Mouse (Mus musculus): ENCODE results near the gene Clec16a. TPM values are rescaled to one million over a fixed set of nuclear protein-coding genes. Genes with fewer than 3 reads are reported as not detected.

Gene Clec16a
- total and polyA plus RNA-seq, 3 experiments, result 20.0 to 24.2 (median 20.5) TPM

DNA sequence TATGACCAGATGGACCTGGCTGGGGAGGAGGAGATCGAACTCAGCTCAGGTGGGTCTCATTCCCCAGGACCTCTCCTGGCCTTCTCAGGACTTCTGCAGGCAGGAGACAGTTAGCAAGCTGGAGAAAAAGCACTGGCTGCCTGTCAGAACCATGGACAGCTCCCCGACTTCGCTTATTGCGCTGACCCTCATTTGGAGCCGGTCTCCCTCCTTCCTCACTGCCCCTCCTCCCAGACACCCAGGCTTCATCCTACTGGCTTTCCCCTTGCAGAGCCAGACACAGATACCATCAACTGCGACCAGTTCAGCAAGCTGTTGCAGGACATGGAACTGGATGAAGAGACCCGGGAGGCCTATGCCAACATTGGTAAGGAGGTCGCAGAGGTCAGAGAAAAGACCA is 43.3 kb upstream of the Clec16a start:
- no peak overlapping the region for H3K27ac ChIP-seq (ENCODE audit: insufficient read depth, low read depth)
- in situ Hi-C loops (cut with MboI; ENCODE audit: low pct_ligation_motif_present, low pct_unique_long_range_greater_than_20kb, low sequenced_read_pairs), result no loop called here
- H3K36me3 ChIP-seq (replicated peaks in 1 of 2; ENCODE audit: control insufficient read depth in 1 of 2, insufficient read depth in 1 of 2, low read length in 1 of 2), result peaks cover 40 to 91% of the 10 kb centered on the region in 2 experiments
- H3K4me2 ChIP-seq (ENCODE audit: insufficient read depth, low read depth, poor library complexity, severe bottlenecking), result no peak overlapping the region
- no peak overlapping the region for H3K9ac ChIP-seq (ENCODE audit: insufficient read depth, low read depth)
- no peaks in the 10 kb centered on the region for H3K79me2 ChIP-seq (replicated peaks; ENCODE audit: control insufficient read depth, extremely low read depth, insufficient read depth, poor library complexity, severe bottlenecking)
- H3K9me3 ChIP-seq (replicated peaks; ENCODE audit: low read length), result no peaks in the 10 kb centered on the region
- no peaks in the 10 kb centered on the region for H3K27me3 ChIP-seq (replicated peaks)
- no peak for DNase-seq (ENCODE audit: extremely low read depth)
- TF ChIP-seq TBP (conservative IDR thresholded peaks at IDR 0.05; ENCODE audit: low read depth, low read length), result no peak
- TF ChIP-seq USF2 (conservative IDR thresholded peaks at IDR 0.05; ENCODE audit: low read depth, low read length), result no peak
- no peak for TF ChIP-seq MAZ (IDR thresholded peaks at IDR 0.05; ENCODE audit: low read depth, low read length)
- no peak for TF ChIP-seq JUN (IDR thresholded peaks at IDR 0.05; ENCODE audit: insufficient read depth, low read depth, low read length)
- TF ChIP-seq EP300 (IDR thresholded peaks at IDR 0.05; ENCODE audit: low read length), result no peak
- dilution Hi-C loops (cut with MboI; ENCODE audit: extremely low pct_ligation_motif_present, extremely low pct_unique_long_range_greater_than_20kb, low sequenced_read_pairs), result no loop called here
- peaks cover 23 to 83% of the 10 kb centered on the region in 2 experiments for H3K4me1 ChIP-seq (ENCODE audit: control insufficient read depth in 1 of 2, insufficient read depth in 2 of 2)
- H3K4me3 ChIP-seq (replicated peaks in 1 of 3; ENCODE audit: low read depth in 2 of 3, low read length in 2 of 3, poor library complexity in 1 of 3), result no peak overlapping the region

GRCm38 (mm10) chr16:10503058-10503457 is 42.1 kb upstream of the Clec16a start:
- dilution Hi-C loops (cut with MboI; ENCODE audit: extremely low pct_ligation_motif_present, extremely low pct_unique_long_range_greater_than_20kb, low sequenced_read_pairs), result no loop called here
- H3K36me3 ChIP-seq (replicated peaks in 1 of 2; ENCODE audit: control insufficient read depth in 1 of 2, insufficient read depth in 1 of 2, low read length in 1 of 2), result peaks cover 46 to 98% of the 10 kb centered on the region in 2 experiments

GRCm38 (mm10) chr16:10507445-10507844 is 37.7 kb upstream of the Clec16a start:
- dilution Hi-C loops (cut with MboI; ENCODE audit: extremely low pct_ligation_motif_present, extremely low pct_unique_long_range_greater_than_20kb, low sequenced_read_pairs) (no loop called here), in situ Hi-C loops (cut with MboI; ENCODE audit: low pct_ligation_motif_present, low pct_unique_long_range_greater_than_20kb, low sequenced_read_pairs) (no loop called here)
- no peaks in the 10 kb centered on the region for H3K79me2 ChIP-seq (replicated peaks; ENCODE audit: control insufficient read depth, extremely low read depth, insufficient read depth, poor library complexity, severe bottlenecking)
- H3K4me1 ChIP-seq (ENCODE audit: control insufficient read depth in 1 of 2, insufficient read depth in 2 of 2), result peaks cover 10 to 89% of the 10 kb centered on the region in 2 experiments
- no peaks in the 10 kb centered on the region for H3K9me3 ChIP-seq (replicated peaks; ENCODE audit: low read length)
- H3K36me3 ChIP-seq (replicated peaks in 1 of 2; ENCODE audit: control insufficient read depth in 1 of 2, insufficient read depth in 1 of 2, low read length in 1 of 2), result peaks cover 71 to 100% of the 10 kb centered on the region in 2 experiments
- H3K4me2 ChIP-seq (ENCODE audit: insufficient read depth, low read depth, poor library complexity, severe bottlenecking), result no peak overlapping the region
- no peaks in the 10 kb centered on the region for H3K27me3 ChIP-seq (replicated peaks)
- TF ChIP-seq JUND (conservative IDR thresholded peaks at IDR 0.05; ENCODE audit: low read depth, low read length) (no peak), MAX (IDR thresholded peaks at IDR 0.05; ENCODE audit: low read length) (no peak), NELFE (IDR thresholded peaks at IDR 0.05; ENCODE audit: low read depth, low read length) (no peak), EP300 (IDR thresholded peaks at IDR 0.05; ENCODE audit: low read length) (no peak), TCF12 (IDR thresholded peaks at IDR 0.05; ENCODE audit: low read depth, low read length) (no peak), SMC3 (IDR thresholded peaks at IDR 0.05; ENCODE audit: low read depth, low read length) (no peak), MAZ (IDR thresholded peaks at IDR 0.05; ENCODE audit: low read depth, low read length) (no peak), USF2 (conservative IDR thresholded peaks at IDR 0.05; ENCODE audit: low read depth, low read length) (no peak), NRF1 (IDR thresholded peaks at IDR 0.05; ENCODE audit: low read depth, low read length) (no peak), RCOR1 (conservative IDR thresholded peaks at IDR 0.05; ENCODE audit: low read depth, low read length) (no peak), ZNF384 (IDR thresholded peaks at IDR 0.05; ENCODE audit: low read depth, low read length) (no peak), ELF1 (IDR thresholded peaks at IDR 0.05; ENCODE audit: low read depth, low read length) (no peak), E2F4 (IDR thresholded peaks at IDR 0.05; ENCODE audit: insufficient replicate concordance, low read depth, low read length) (no peak)
- H3K9ac ChIP-seq (ENCODE audit: insufficient read depth, low read depth), result no peak overlapping the region
- no peak overlapping the region for H3K4me3 ChIP-seq (replicated peaks in 1 of 3; ENCODE audit: low read depth in 2 of 3, low read length in 2 of 3, poor library complexity in 1 of 3)
- no peak overlapping the region for H3K27ac ChIP-seq (ENCODE audit: insufficient read depth, low read depth)
- no peak for DNase-seq (ENCODE audit: extremely low read depth)

More at GRCm38 (mm10) chr16:10503058-10503457, 42.1 kb upstream of the Clec16a start:
- Histone ChIP-seq H3K4me1 (ENCODE audit: control insufficient read depth in 1 of 2, insufficient read depth in 2 of 2) (peaks cover 16 to 88% of the 10 kb centered on the region in 2 experiments), H3K27ac (ENCODE audit: insufficient read depth, low read depth) (no peak overlapping the region), H3K4me2 (ENCODE audit: insufficient read depth, low read depth, poor library complexity, severe bottlenecking) (no peak overlapping the region), H3K27me3 (replicated peaks) (no peaks in the 10 kb centered on the region), H3K9ac (ENCODE audit: insufficient read depth, low read depth) (no peak overlapping the region), H3K9me3 (replicated peaks; ENCODE audit: low read length) (no peaks in the 10 kb centered on the region), H3K79me2 (replicated peaks; ENCODE audit: control insufficient read depth, extremely low read depth, insufficient read depth, poor library complexity, severe bottlenecking) (no peaks in the 10 kb centered on the region), H3K4me3 (replicated peaks in 1 of 3; ENCODE audit: low read depth in 2 of 3, low read length in 2 of 3, poor library complexity in 1 of 3) (no peak overlapping the region)
- peak; percentile 36; the same call in 1 of the 2 replicates for TF ChIP-seq SMC3 (IDR thresholded peaks at IDR 0.05; ENCODE audit: low read depth, low read length)
- TF ChIP-seq ZNF384 (IDR thresholded peaks at IDR 0.05; ENCODE audit: low read depth, low read length), result no peak
- TF ChIP-seq CTCF (conservative IDR thresholded peaks at IDR 0.05 in 1 of 2, IDR thresholded peaks at IDR 0.05 in 1 of 2; ENCODE audit: low read depth in 2 of 2, low read length in 2 of 2), result peak; percentile 27 to 56; a peak in 3 of 4 replicates
- no peak for DNase-seq (ENCODE audit: extremely low read depth)
- in situ Hi-C loops (cut with MboI; ENCODE audit: low pct_ligation_motif_present, low pct_unique_long_range_greater_than_20kb, low sequenced_read_pairs), result no loop called here
